Mouse (Mus musculus) T-cell, adult 66 days (primary cell): Measurements from ENCODE around the gene Trpm7. TPM values are rescaled to one million over a fixed set of nuclear protein-coding genes. Genes with fewer than 3 reads are reported as not detected.

ENCODE experiments used
- total RNA-seq, 2 experiments: library from RNA; stranded (reverse); gene quantifications; 3 replicates in 1 of 2; 4 replicates in 1 of 2; pipeline ENCODE4 v1.2.4; 2023

The Trpm7 gene
- total RNA-seq: 100 to 1,000 TPM in 1 of 2 experiments, 10 to 100 TPM in 1; 98.5 to 103 TPM

GRCm38 (mm10) chr2:126875871-126876796 lies at the start of gene Trpm7:
TSS of gene Trpm7 (minus strand) at chr2:126876230.

GRCm38 (mm10) chr2:126783370-126783769 lies 92.7 kb downstream of the Trpm7 start, which contains the start of gene Usp50:
TSS of gene Usp50 (minus strand) at chr2:126783470.

Other genes with a start within 250 kb of the Trpm7 start
- gene Gabpb1, start 199.9 kb downstream of the Trpm7 start, total RNA-seq: 10 to 100 TPM; 37.1 to 40.1 TPM
- gene Usp8, start 168.9 kb downstream of the Trpm7 start, total RNA-seq: 10 to 100 TPM; 42.3 to 43.4 TPM
- gene Usp50, start 92.8 kb downstream of the Trpm7 start, total RNA-seq: under 1 TPM; 0.59 to 0.61 TPM
- 10 to 100 TPM; 54.6 to 56.6 TPM for gene Sppl2a, start 57.0 kb upstream of the Trpm7 start, total RNA-seq
- gene Ap4e1, start 132.5 kb upstream of the Trpm7 start, total RNA-seq: 10 to 100 TPM; 26.5 to 28.4 TPM
- 10 to 100 TPM; 15.3 to 20.0 TPM for gene Blvra, start 194.4 kb upstream of the Trpm7 start, total RNA-seq